Mouse (Mus musculus): ENCODE data around the gene Tex2. TPM values are rescaled to one million over a fixed set of nuclear protein-coding genes. Genes with fewer than 3 reads are reported as not detected.

Tex2 gene
- polyA plus RNA-seq, 1 experiment from 2014 or later = 24.0 TPM

DNA sequence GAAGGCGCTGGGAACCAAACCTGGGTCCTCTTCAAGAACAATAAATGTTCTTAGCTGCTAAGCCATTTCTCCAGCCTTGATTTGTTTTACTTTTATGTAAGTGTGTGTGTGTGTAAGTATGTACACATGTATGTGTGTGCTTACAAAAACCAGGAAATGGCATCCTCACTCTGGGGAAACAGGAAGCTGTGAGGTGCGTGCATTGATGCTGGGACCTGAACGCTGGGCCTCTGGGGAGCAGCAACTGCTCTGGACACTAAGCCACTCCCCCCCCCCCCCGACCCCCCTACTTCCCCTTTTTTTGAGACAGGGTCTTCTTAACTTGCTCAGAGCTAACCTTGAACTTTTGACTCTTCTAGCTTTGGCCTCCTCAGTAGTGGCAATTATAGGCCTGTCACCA, 62.8 kb downstream of the Tex2 start:
- ATAC-seq (ENCODE audit: low read depth) = no peak
- no peak overlapping the region for H3K4me3 ChIP-seq
- no peak overlapping the region for H3K4me2 ChIP-seq
- 90% methylated on average over 4 of the region's 4 CpGs for WGBS
- H3K27ac ChIP-seq (replicated peaks) = no peak overlapping the region
- H3K4me1 ChIP-seq (replicated peaks) = peaks cover 5% of the 10 kb centered on the region; the same call in 1 of the 2 replicates
- no peaks in the 10 kb centered on the region for H3K9me3 ChIP-seq
- no peak overlapping the region for H3K9ac ChIP-seq
- H3K36me3 ChIP-seq = peaks cover 27% of the 10 kb centered on the region
- no peaks in the 10 kb centered on the region for H3K27me3 ChIP-seq

- H3K4me1 ChIP-seq (replicated peaks) = peaks cover 14% of the 10 kb centered on the region
- no peaks in the 10 kb centered on the region for H3K27me3 ChIP-seq
- H3K4me3 ChIP-seq = no peak overlapping the region
- 92% methylated on average over 4 of the region's 4 CpGs for WGBS
- H3K9me3 ChIP-seq = no peaks in the 10 kb centered on the region
- ATAC-seq (ENCODE audit: low read depth) = no peak
- H3K9ac ChIP-seq = no peak overlapping the region
- H3K4me2 ChIP-seq = no peak overlapping the region
- H3K27ac ChIP-seq (replicated peaks) = no peak overlapping the region
- peaks cover 43% of the 10 kb centered on the region for H3K36me3 ChIP-seq
Measured at GRCm38 (mm10) chr11:106546081-106546480, 67.1 kb downstream of the Tex2 start.

DNA sequence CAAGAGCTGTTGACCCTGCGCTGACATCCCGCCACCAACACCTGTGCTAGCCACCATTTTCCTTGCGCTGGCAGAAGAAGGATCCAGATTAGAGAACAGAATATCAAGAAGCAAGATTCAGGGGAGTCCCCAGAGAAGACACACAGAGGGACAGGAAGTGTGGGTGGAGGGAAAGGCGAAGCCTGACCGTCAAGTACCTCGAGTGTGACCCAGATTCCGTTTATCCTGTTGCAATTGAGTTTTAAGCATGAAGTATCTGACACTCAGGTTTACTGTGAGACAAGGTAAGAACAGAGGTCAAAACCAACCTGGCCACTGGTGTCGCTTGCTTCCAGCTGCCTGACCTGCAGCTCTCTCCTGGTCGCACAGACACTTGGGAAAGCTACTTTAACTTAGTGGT, 68.3 kb downstream of the Tex2 start:
- ATAC-seq (ENCODE audit: low read depth) = no peak
- Histone ChIP-seq H3K4me1 (replicated peaks) (peaks cover 14% of the 10 kb centered on the region), H3K36me3 (peaks cover 43% of the 10 kb centered on the region), H3K4me3 (no peak overlapping the region), H3K9me3 (no peaks in the 10 kb centered on the region), H3K27me3 (no peaks in the 10 kb centered on the region), H3K27ac (replicated peaks) (peak overlapping the region; percentile 76; the same call in 1 of the 2 replicates), H3K4me2 (no peak overlapping the region), H3K9ac (no peak overlapping the region)
- 96% methylated on average over 9 of the region's 9 CpGs for WGBS

GRCm38 (mm10) chr11:106544133-106544532, 69.1 kb downstream of the Tex2 start:
- ATAC-seq (ENCODE audit: low read depth) = no peak
- Histone ChIP-seq H3K9ac (0 out of 2 replicates have a peak overlapping the region, but pooled peaks have one; percentile 38), H3K4me3 (no peak overlapping the region), H3K36me3 (peaks cover 43% of the 10 kb centered on the region), H3K9me3 (no peaks in the 10 kb centered on the region), H3K27me3 (no peaks in the 10 kb centered on the region), H3K4me1 (replicated peaks) (peaks cover 14% of the 10 kb centered on the region), H3K4me2 (no peak overlapping the region), H3K27ac (replicated peaks) (peak overlapping the region; percentile 76)
- 76% methylated on average over 11 of the region's 11 CpGs for WGBS

GRCm38 (mm10) chr11:106543006-106543405, 70.2 kb downstream of the Tex2 start:
- ATAC-seq (ENCODE audit: low read depth) = no peak
- Histone ChIP-seq H3K4me1 (replicated peaks) (peaks cover 14% of the 10 kb centered on the region), H3K4me3 (no peak overlapping the region), H3K27me3 (no peaks in the 10 kb centered on the region), H3K9me3 (no peaks in the 10 kb centered on the region), H3K4me2 (no peak overlapping the region), H3K9ac (no peak overlapping the region), H3K27ac (replicated peaks) (no peak overlapping the region), H3K36me3 (peaks cover 39% of the 10 kb centered on the region)
- 93% methylated on average over 13 of the region's 13 CpGs for WGBS

- Histone ChIP-seq H3K4me1 (replicated peaks) (peaks cover 14% of the 10 kb centered on the region), H3K9me3 (no peaks in the 10 kb centered on the region), H3K9ac (no peak overlapping the region), H3K27me3 (no peaks in the 10 kb centered on the region), H3K27ac (replicated peaks) (no peak overlapping the region), H3K4me2 (no peak overlapping the region), H3K4me3 (no peak overlapping the region), H3K36me3 (peaks cover 36% of the 10 kb centered on the region)
- ATAC-seq (ENCODE audit: low read depth) = no peak
Measured at GRCm38 (mm10) chr11:106542385-106542784, 70.8 kb downstream of the Tex2 start.

GRCm38 (mm10) chr11:106540506-106541268, 72.5 kb downstream of the Tex2 start:
- WGBS = 80% methylated on average over 13 of the region's 13 CpGs

DNA sequence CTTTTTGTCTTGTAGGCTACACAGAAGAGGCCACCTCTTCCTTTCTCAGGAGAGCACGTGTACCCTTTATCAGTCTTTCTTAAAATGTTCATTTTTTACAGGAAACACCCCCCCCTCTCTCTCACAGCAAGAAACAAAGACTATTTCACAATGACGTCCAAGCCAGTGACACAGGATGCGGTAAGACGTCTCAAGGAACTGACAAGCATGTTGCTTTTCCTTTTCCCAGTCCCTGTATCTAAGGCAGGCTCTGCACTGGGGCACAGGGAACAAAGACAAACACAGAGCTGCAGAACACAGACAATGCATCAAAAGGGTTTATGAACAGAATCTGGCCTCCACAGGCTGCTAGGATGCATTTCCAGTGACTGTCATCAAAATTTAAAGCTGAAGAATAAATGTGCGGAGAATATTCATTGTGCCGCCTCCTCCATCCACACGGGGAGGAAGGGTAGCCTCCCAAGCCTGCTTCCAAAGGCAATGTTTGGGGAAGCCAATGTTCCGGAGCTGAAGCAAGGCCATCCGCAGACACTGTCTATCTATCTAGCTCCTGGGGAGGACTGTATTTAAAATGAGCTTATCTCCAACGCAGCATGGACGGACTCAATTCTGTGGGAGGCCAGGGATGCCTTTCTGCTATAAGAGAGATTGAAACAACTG, 76.8 kb downstream of the Tex2 start:
- WGBS = 60% methylated on average over 11 of the region's 11 CpGs
- ATAC-seq (ENCODE audit: low read depth) = peak; percentile 56; the same call in 1 of the 2 replicates
- Histone ChIP-seq H3K36me3 (peaks cover 14% of the 10 kb centered on the region), H3K4me1 (replicated peaks) (peaks cover 12% of the 10 kb centered on the region), H3K27me3 (no peaks in the 10 kb centered on the region), H3K9ac (0 out of 2 replicates have a peak overlapping the region, but pooled peaks have one; percentile 10), H3K9me3 (no peaks in the 10 kb centered on the region), H3K4me2 (no peak overlapping the region), H3K27ac (replicated peaks) (peak overlapping the region; percentile 55), H3K4me3 (no peak overlapping the region)

More at GRCm38 (mm10) chr11:106540506-106541268, 72.5 kb downstream of the Tex2 start:
- Histone ChIP-seq H3K4me2 (no peak overlapping the region), H3K9ac (no peak overlapping the region), H3K27ac (replicated peaks) (no peak overlapping the region), H3K36me3 (peaks cover 22% of the 10 kb centered on the region), H3K27me3 (no peaks in the 10 kb centered on the region), H3K4me1 (replicated peaks) (peaks cover 27% of the 10 kb centered on the region), H3K9me3 (no peaks in the 10 kb centered on the region), H3K4me3 (no peak overlapping the region)
- ATAC-seq (ENCODE audit: low read depth) = no peak

DNA sequence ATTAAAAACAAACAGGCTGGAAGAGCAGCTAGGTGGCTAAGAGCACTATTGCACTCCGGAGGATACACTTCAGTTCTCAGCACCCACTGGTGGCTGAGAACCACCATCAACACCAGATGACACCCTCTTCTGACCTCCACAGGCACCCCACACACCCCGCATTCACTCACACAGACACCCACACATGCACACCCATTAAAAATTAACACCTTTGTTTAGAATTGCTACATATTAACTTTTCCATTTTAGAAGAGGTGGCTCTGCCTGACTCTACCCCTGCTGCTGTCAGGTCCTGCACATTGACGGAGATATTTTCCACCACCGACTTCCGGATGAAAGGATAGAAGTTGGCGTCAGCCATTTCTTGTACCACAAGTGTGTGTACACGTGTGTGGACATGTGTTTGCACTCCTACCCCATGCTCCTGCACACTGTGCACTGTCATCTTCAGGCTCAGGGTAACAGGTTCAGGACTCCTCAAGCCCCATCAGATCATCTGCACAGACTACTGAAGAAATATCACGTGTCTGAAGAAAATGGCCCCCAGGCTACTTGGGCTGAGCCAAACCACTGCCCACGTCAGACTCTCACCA, 77.5 kb downstream of the Tex2 start:
- H3K4me1 ChIP-seq (replicated peaks) = peaks cover 12% of the 10 kb centered on the region
- no peak for ATAC-seq (ENCODE audit: low read depth)
- peak overlapping the region; percentile 55 for H3K27ac ChIP-seq (replicated peaks)
- no peaks in the 10 kb centered on the region for H3K27me3 ChIP-seq
- no peak overlapping the region for H3K4me3 ChIP-seq
- H3K9me3 ChIP-seq = no peaks in the 10 kb centered on the region
- H3K9ac ChIP-seq = 0 out of 2 replicates have a peak overlapping the region, but pooled peaks have one; percentile 10
- peaks cover 17% of the 10 kb centered on the region for H3K36me3 ChIP-seq
- H3K4me2 ChIP-seq = no peak overlapping the region
- WGBS = 92% methylated on average over 9 of the region's 9 CpGs

- peaks cover 18% of the 10 kb centered on the region for H3K4me1 ChIP-seq (replicated peaks)
- H3K36me3 ChIP-seq = peaks cover 24% of the 10 kb centered on the region
- ATAC-seq (ENCODE audit: low read depth) = no peak
- 75% methylated on average over 9 of the region's 9 CpGs for WGBS
- no peak overlapping the region for H3K27ac ChIP-seq (replicated peaks)
- no peak overlapping the region for H3K4me3 ChIP-seq
- no peaks in the 10 kb centered on the region for H3K27me3 ChIP-seq
- no peak overlapping the region for H3K4me2 ChIP-seq
- H3K9ac ChIP-seq = no peak overlapping the region
- no peaks in the 10 kb centered on the region for H3K9me3 ChIP-seq
Measured at GRCm38 (mm10) chr11:106532248-106532790, 80.9 kb downstream of the Tex2 start.

- peaks cover 30% of the 10 kb centered on the region for H3K36me3 ChIP-seq
- no peaks in the 10 kb centered on the region for H3K27me3 ChIP-seq
- H3K9me3 ChIP-seq = no peaks in the 10 kb centered on the region
- no peak overlapping the region for H3K4me2 ChIP-seq
- no peak overlapping the region for H3K4me3 ChIP-seq
- H3K9ac ChIP-seq = no peak overlapping the region
- no peak for ATAC-seq (ENCODE audit: low read depth)
- no peak overlapping the region for H3K27ac ChIP-seq (replicated peaks)
- H3K4me1 ChIP-seq (replicated peaks) = 0 out of 2 replicates have a peak, but pooled peaks cover 6% of the 10 kb centered on the region
- 82% methylated on average over 5 of the region's 5 CpGs for WGBS
Measured at GRCm38 (mm10) chr11:106529786-106530185, 83.4 kb downstream of the Tex2 start.

DNA sequence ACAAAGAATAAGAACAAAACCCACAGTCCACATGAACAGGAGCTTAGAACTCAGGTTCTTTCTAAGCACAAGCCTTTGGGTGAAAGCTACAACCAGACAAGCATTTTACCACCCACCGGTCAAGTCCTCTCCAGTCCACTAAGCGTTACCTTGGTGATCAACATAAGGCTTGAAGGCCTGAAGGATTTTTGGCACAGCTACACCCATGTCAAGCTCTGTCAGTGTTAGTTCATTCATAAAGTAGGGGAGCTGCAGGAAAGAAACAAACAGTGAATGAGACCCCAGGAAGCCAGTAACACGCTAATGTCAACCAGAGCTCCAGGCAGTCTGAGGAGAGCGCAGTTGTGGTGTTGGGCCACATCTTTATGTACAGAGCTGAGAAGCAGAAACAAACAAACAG, 84.1 kb downstream of the Tex2 start:
- 77% methylated on average over 4 of the region's 4 CpGs for WGBS
- Histone ChIP-seq H3K4me3 (no peak overlapping the region), H3K27ac (replicated peaks) (no peak overlapping the region), H3K4me2 (no peak overlapping the region), H3K27me3 (no peaks in the 10 kb centered on the region), H3K36me3 (peaks cover 30% of the 10 kb centered on the region), H3K9me3 (no peaks in the 10 kb centered on the region), H3K4me1 (replicated peaks) (0 out of 2 replicates have a peak, but pooled peaks cover 6% of the 10 kb centered on the region), H3K9ac (no peak overlapping the region)
- no peak for ATAC-seq (ENCODE audit: low read depth)

Data from neural tube, embryonic 13.5 days (tissue).